Mouse (Mus musculus): ENCODE data around the gene Klhl11.

Gene Klhl11

GRCm38 (mm10) chr11:100414021-100414913, 58.3 kb downstream of the Klhl11 start, which contains the start of gene P3h4:
Gene P3h4, minus strand, starts transcription at chr11:100414836.
- DNase-seq (ENCODE audit: low spot score in 2 of 2) = peak in 1 of 2 experiments; percentile 74

DNA sequence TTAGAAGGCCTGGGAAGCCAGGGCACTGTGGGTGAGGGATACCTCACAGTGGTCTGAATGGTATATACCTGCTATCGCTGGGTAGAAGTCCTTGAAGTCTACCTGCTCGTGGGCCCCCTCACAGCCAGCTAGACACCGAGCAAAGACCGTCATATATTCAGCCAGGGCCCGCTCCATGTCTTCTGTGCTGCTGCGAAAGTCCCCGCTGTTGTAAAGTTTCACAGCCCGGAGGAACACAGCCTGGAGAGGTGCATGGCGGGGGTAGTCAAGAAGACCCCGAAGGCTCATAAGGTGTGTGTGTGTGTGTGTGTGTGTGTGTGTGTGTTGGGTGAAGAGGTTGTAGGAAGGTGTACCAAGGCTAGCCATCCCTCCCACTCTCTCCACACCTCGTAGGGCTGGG, 59.0 kb downstream of the Klhl11 start:
- DNase-seq (ENCODE audit: low spot score in 2 of 2) = no peak

All from left cerebral cortex, adult 9 months (tissue).